Mouse (Mus musculus) ES-Bruce4 (cell line): ENCODE results near the gene Cc2d2a.

ENCODE experiments used
- CTCF ChIP-seq: IDR thresholded peaks from one replicate; pipeline ENCODE4 v1.8.1; 2011; ENCODE audit warnings: low read depth, low read length
- EP300 ChIP-seq: IDR thresholded peaks from 2 replicates; pipeline ENCODE4 v1.6.1; 2011; ENCODE audit warnings: low read depth, low read length; ENCODE audit not compliant: insufficient read depth
- POLR2A ChIP-seq: IDR thresholded peaks from one replicate; pipeline ENCODE4 v1.8.1; 2011; ENCODE audit warnings: low read length; ENCODE audit not compliant: insufficient read depth

GRCm38 (mm10) chr5:43685466-43685865, 23.3 kb downstream of the Cc2d2a start:
- TF ChIP-seq EP300 (no peak), CTCF (no peak), POLR2A (no peak)
